Mouse (Mus musculus): ENCODE data around the gene Cyp2g1. TPM values are rescaled to one million over a fixed set of nuclear protein-coding genes. Genes with fewer than 3 reads are reported as not detected.
"Not testable (repeated sequence)": the region's sequence is repeated elsewhere in the genome, so short reads cannot be mapped to it uniquely, and the experiment has no call there.

Gene Cyp2g1
- polyA plus RNA-seq, 1 experiment from 2014 or later, result not detected

DNA sequence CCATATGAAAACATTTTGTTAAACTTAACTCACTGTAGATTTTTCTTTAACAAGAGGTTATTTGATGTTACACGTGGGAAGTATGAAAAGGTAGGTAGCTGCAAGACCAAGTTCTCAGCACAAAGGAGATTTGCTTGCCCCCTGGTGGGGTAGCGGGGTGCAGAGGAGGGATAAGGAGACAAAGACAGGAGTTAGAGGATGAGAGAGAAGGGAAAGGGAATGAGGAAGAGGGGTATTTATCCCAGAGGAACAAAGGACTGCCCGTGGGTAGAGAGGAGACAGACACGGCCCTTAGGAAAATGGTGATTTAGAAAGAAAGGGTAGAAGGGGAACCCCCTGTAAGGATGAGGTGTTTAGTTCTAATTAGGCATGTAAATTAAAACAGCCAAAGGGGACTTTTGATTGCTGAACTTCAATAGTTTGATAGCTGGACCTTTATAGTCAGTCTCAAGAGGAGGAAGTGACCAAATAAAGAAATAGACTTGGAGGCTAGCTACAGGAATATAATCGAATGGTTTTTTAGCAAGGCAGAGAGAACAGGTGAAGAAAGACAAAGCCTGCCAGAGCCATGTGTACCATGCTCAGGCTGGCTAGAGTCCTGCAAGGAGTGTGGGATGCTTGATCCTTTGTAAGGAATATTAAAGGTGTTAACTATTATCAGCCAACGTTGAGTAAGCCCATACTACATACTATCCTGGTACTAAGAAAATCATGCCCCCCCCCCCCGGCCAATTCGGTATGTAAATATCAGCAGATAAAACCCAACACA lies 27.5 kb upstream of the Cyp2g1 start:
- Histone ChIP-seq H3K36me3 (ENCODE audit: control insufficient read depth, insufficient read depth, low read length) (no peaks in the 10 kb centered on the region), H3K9me3 (ENCODE audit: control insufficient read depth, low read length) (no peaks in the 10 kb centered on the region), H3K27ac (ENCODE audit: low read depth, low read length) (no peak overlapping the region), H3K4me1 (ENCODE audit: control insufficient read depth, insufficient read depth, low read length) (no peaks in the 10 kb centered on the region), H3K27me3 (ENCODE audit: control insufficient read depth, insufficient read depth, low read length) (no peaks in the 10 kb centered on the region), H3K4me2 (ENCODE audit: low read depth, low read length) (peak overlapping the region; percentile 21; the same call in 1 of the 2 replicates), H3K4me3 (ENCODE audit: low read depth, low read length) (no peak overlapping the region), H3K9ac (replicated peaks; ENCODE audit: low read depth, low read length) (no peak overlapping the region)
- WGBS, result 11% methylated on average over 8 of the region's 8 CpGs
- ATAC-seq (ENCODE audit: low read depth), result peak; percentile 35; the same call in 1 of the 2 replicates

DNA sequence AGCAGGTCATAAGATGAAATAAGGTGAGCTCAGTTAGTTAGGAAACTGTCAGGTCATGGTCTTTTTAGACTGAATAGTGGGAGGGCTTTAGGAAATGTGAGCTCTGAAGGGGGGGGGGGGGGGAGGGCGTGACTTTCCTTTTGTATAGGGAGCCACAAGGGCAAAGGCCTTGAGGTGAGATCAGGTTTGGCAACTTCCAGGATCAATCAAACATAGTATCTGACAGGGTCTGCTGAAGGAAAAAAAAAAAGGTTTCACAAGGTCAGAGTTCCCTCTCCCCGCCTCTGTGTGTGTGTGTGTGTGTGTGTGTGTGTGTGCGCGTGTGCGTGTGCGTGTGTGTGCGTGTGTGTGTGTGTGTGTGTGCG lies 26.9 kb upstream of the Cyp2g1 start:
- no peak overlapping the region for H3K4me2 ChIP-seq (ENCODE audit: low read depth, low read length)
- no peaks in the 10 kb centered on the region for H3K36me3 ChIP-seq (ENCODE audit: control insufficient read depth, insufficient read depth, low read length)
- no peak overlapping the region for H3K27ac ChIP-seq (ENCODE audit: low read depth, low read length)
- H3K9ac ChIP-seq (replicated peaks; ENCODE audit: low read depth, low read length), result no peak overlapping the region
- H3K27me3 ChIP-seq (ENCODE audit: control insufficient read depth, insufficient read depth, low read length), result no peaks in the 10 kb centered on the region
- WGBS, result 30% methylated on average over 8 of the region's 8 CpGs
- no peaks in the 10 kb centered on the region for H3K4me1 ChIP-seq (ENCODE audit: control insufficient read depth, insufficient read depth, low read length)
- H3K4me3 ChIP-seq (ENCODE audit: low read depth, low read length), result no peak overlapping the region
- no peak for ATAC-seq (ENCODE audit: low read depth)
- no peaks in the 10 kb centered on the region for H3K9me3 ChIP-seq (ENCODE audit: control insufficient read depth, low read length)

DNA sequence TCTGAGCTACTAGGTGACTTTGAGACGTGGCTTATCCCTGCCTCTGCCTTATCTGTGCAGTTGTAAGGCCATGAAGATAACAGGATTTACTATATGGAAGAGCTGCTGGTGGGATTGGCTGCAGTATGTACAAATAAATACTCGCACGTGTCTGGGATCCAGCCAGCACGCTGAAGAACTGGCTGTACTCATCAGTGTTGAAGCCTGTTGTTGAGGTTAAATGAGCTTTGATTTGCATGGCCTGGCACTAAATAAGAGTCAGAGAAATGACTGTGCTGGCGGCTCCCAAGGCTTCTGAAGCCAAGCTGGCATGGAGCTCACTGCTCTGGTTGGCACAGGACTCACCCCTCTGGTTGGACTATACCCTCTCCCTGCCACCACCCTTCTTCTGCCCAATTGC lies 25.5 kb upstream of the Cyp2g1 start:
- ATAC-seq (ENCODE audit: low read depth), result no peak
- Histone ChIP-seq H3K9me3 (ENCODE audit: control insufficient read depth, low read length) (no peaks in the 10 kb centered on the region), H3K36me3 (ENCODE audit: control insufficient read depth, insufficient read depth, low read length) (no peaks in the 10 kb centered on the region), H3K4me1 (ENCODE audit: control insufficient read depth, insufficient read depth, low read length) (no peaks in the 10 kb centered on the region), H3K27me3 (ENCODE audit: control insufficient read depth, insufficient read depth, low read length) (no peaks in the 10 kb centered on the region), H3K4me3 (ENCODE audit: low read depth, low read length) (no peak overlapping the region), H3K27ac (ENCODE audit: low read depth, low read length) (no peak overlapping the region), H3K9ac (replicated peaks; ENCODE audit: low read depth, low read length) (no peak overlapping the region), H3K4me2 (ENCODE audit: low read depth, low read length) (no peak overlapping the region)
- 84% methylated on average over 5 of the region's 5 CpGs for WGBS

GRCm38 (mm10) chr7:26786013-26786412 lies 22.7 kb upstream of the Cyp2g1 start:
- H3K4me2 ChIP-seq (ENCODE audit: low read depth, low read length); H3K27me3 ChIP-seq (ENCODE audit: control insufficient read depth, insufficient read depth, low read length); H3K36me3 ChIP-seq (ENCODE audit: control insufficient read depth, insufficient read depth, low read length); H3K9me3 ChIP-seq (ENCODE audit: control insufficient read depth, low read length); H3K27ac ChIP-seq (ENCODE audit: low read depth, low read length); ATAC-seq (ENCODE audit: low read depth); H3K4me1 ChIP-seq (ENCODE audit: control insufficient read depth, insufficient read depth, low read length); H3K4me3 ChIP-seq (ENCODE audit: low read depth, low read length); H3K9ac ChIP-seq (replicated peaks; ENCODE audit: low read depth, low read length): not testable (repeated sequence)
- WGBS, result 50% methylated on average over 1 of the region's 1 CpGs

DNA sequence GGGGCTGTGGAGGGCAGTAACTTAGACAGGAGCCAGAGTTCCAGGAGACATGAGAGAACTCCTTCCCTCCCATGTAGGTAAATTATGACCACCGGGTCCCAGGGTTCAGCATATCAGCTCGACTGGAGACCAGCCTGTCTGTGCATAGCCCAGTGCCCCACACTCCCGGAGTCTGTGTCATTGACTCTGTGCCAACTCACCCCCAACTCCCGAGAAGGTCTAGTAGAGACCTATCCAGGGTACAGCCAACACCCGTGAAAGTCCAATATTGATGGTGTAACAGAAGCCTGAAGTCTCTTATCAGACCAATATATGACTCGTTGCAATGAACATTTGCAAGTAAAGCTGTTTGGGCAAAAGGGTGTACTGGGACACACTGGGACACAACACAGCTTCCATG lies 18.7 kb upstream of the Cyp2g1 start:
- Histone ChIP-seq H3K4me2 (ENCODE audit: low read depth, low read length) (no peak overlapping the region), H3K9ac (replicated peaks; ENCODE audit: low read depth, low read length) (no peak overlapping the region), H3K4me3 (ENCODE audit: low read depth, low read length) (no peak overlapping the region), H3K4me1 (ENCODE audit: control insufficient read depth, insufficient read depth, low read length) (no peaks in the 10 kb centered on the region), H3K27ac (ENCODE audit: low read depth, low read length) (no peak overlapping the region), H3K27me3 (ENCODE audit: control insufficient read depth, insufficient read depth, low read length) (no peaks in the 10 kb centered on the region), H3K9me3 (ENCODE audit: control insufficient read depth, low read length) (no peaks in the 10 kb centered on the region), H3K36me3 (ENCODE audit: control insufficient read depth, insufficient read depth, low read length) (no peaks in the 10 kb centered on the region)
- 84% methylated on average over 6 of the region's 6 CpGs for WGBS
- ATAC-seq (ENCODE audit: low read depth), result no peak

DNA sequence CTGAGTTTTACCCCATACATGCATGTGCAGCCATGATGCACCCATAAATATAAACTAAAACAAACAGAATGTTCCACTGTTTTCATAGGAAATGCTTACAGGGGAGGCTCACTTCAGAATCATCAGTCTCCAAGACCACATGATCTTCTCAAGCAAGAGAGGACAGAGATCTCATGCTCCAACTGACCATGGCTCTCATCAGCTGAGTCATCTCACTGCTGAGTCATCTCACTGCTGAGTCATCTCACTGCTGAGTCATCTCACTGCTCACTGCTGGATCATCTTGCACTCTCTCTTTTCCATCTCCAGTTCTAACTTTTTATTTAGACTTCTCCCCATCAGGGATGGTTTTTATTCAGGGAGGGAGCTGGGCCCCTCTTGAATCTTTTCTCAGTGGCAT lies 8.6 kb upstream of the Cyp2g1 start:
- H3K9ac ChIP-seq (replicated peaks; ENCODE audit: low read depth, low read length), result no peak overlapping the region
- no peaks in the 10 kb centered on the region for H3K4me1 ChIP-seq (ENCODE audit: control insufficient read depth, insufficient read depth, low read length)
- no peak overlapping the region for H3K4me3 ChIP-seq (ENCODE audit: low read depth, low read length)
- H3K36me3 ChIP-seq (ENCODE audit: control insufficient read depth, insufficient read depth, low read length), result no peaks in the 10 kb centered on the region
- H3K9me3 ChIP-seq (ENCODE audit: control insufficient read depth, low read length), result no peaks in the 10 kb centered on the region
- no peak for ATAC-seq (ENCODE audit: low read depth)
- H3K27ac ChIP-seq (ENCODE audit: low read depth, low read length), result no peak overlapping the region
- no peaks in the 10 kb centered on the region for H3K27me3 ChIP-seq (ENCODE audit: control insufficient read depth, insufficient read depth, low read length)
- H3K4me2 ChIP-seq (ENCODE audit: low read depth, low read length), result no peak overlapping the region

GRCm38 (mm10) chr7:26800996-26801395 lies 7.7 kb upstream of the Cyp2g1 start:
- ATAC-seq (ENCODE audit: low read depth), result no peak
- 94% methylated on average over 1 of the region's 1 CpGs for WGBS

GRCm38 (mm10) chr7:26831556-26832292 lies 23.0 kb downstream of the Cyp2g1 start:
- WGBS, result 88% methylated on average over 9 of the region's 9 CpGs
- not testable (repeated sequence) for ATAC-seq (ENCODE audit: low read depth)

More at GRCm38 (mm10) chr7:26800996-26801395, 7.7 kb upstream of the Cyp2g1 start:
- H3K4me2 ChIP-seq (ENCODE audit: low read depth, low read length), result no peak overlapping the region
- H3K9me3 ChIP-seq (ENCODE audit: control insufficient read depth, low read length), result no peaks in the 10 kb centered on the region
- no peaks in the 10 kb centered on the region for H3K4me1 ChIP-seq (ENCODE audit: control insufficient read depth, insufficient read depth, low read length)
- no peaks in the 10 kb centered on the region for H3K36me3 ChIP-seq (ENCODE audit: control insufficient read depth, insufficient read depth, low read length)
- no peaks in the 10 kb centered on the region for H3K27me3 ChIP-seq (ENCODE audit: control insufficient read depth, insufficient read depth, low read length)
- no peak overlapping the region for H3K27ac ChIP-seq (ENCODE audit: low read depth, low read length)
- H3K9ac ChIP-seq (replicated peaks; ENCODE audit: low read depth, low read length), result no peak overlapping the region
- no peak overlapping the region for H3K4me3 ChIP-seq (ENCODE audit: low read depth, low read length)

DNA sequence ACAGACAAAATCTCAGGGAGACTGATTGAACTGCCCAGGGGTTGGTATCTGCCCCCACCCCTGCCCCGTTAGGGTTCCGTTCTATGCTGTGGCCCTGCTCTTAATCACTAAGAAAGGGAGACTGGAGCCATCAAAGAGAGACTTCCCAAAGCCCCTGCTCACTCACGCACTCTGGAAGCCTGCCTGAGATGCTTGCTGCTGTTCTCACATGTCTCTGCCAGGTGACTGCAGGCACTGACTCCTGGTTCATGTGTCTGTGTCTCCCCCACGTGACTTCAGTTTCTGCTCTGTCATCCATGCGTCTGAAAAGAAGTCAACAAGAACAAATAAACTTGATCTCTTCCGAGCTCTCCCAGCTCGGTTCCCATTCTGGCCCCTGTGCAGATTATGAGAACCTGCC lies 24.0 kb downstream of the Cyp2g1 start:
- not testable (repeated sequence) for ATAC-seq (ENCODE audit: low read depth); H3K4me3 ChIP-seq (ENCODE audit: low read depth, low read length); H3K9me3 ChIP-seq (ENCODE audit: control insufficient read depth, low read length); H3K9ac ChIP-seq (replicated peaks; ENCODE audit: low read depth, low read length); H3K4me1 ChIP-seq (ENCODE audit: control insufficient read depth, insufficient read depth, low read length); H3K4me2 ChIP-seq (ENCODE audit: low read depth, low read length); H3K36me3 ChIP-seq (ENCODE audit: control insufficient read depth, insufficient read depth, low read length); H3K27me3 ChIP-seq (ENCODE audit: control insufficient read depth, insufficient read depth, low read length); H3K27ac ChIP-seq (ENCODE audit: low read depth, low read length)
- 76% methylated on average over 6 of the region's 7 CpGs for WGBS

More at GRCm38 (mm10) chr7:26831556-26832292, 23.0 kb downstream of the Cyp2g1 start:
- not testable (repeated sequence) for H3K27ac ChIP-seq (ENCODE audit: low read depth, low read length); H3K4me3 ChIP-seq (ENCODE audit: low read depth, low read length); H3K4me1 ChIP-seq (ENCODE audit: control insufficient read depth, insufficient read depth, low read length); H3K9me3 ChIP-seq (ENCODE audit: control insufficient read depth, low read length); H3K9ac ChIP-seq (replicated peaks; ENCODE audit: low read depth, low read length); H3K4me2 ChIP-seq (ENCODE audit: low read depth, low read length); H3K36me3 ChIP-seq (ENCODE audit: control insufficient read depth, insufficient read depth, low read length); H3K27me3 ChIP-seq (ENCODE audit: control insufficient read depth, insufficient read depth, low read length)

All from neural tube, embryonic 14.5 days (tissue).